Mouse (Mus musculus): ENCODE data around the gene Nme8. TPM values are rescaled to one million over a fixed set of nuclear protein-coding genes. Genes with fewer than 3 reads are reported as not detected.

Nme8 gene
- polyA plus RNA-seq, 1 experiment from 2014 or later, result not detected

- DNase-seq (ENCODE audit: low spot score) (no peak), ATAC-seq (replicated peaks; ENCODE audit: low FRiP score) (no peak)
- H3K36me3 ChIP-seq (ENCODE audit: control insufficient read depth, insufficient read depth, low read length), result no peaks in the 10 kb centered on the region
- no peaks in the 10 kb centered on the region for H3K27me3 ChIP-seq (replicated peaks; ENCODE audit: control insufficient read depth, insufficient read depth, low read length)
- H3K9ac ChIP-seq (ENCODE audit: low read depth, low read length), result no peak overlapping the region
- H3K4me2 ChIP-seq, result no peak overlapping the region
- H3K4me1 ChIP-seq (replicated peaks; ENCODE audit: control insufficient read depth, insufficient read depth, low read length), result no peaks in the 10 kb centered on the region
- H3K27ac ChIP-seq (ENCODE audit: low read depth, low read length), result no peak overlapping the region
- no peaks in the 10 kb centered on the region for H3K9me3 ChIP-seq (ENCODE audit: control insufficient read depth, low read length)
- no peak overlapping the region for H3K4me3 ChIP-seq (ENCODE audit: low read depth, low read length)
- 79% methylated on average over 4 of the region's 4 CpGs for WGBS
These were observed 29.0 kb downstream of the Nme8 start for GRCm38 (mm10) chr13:19668355-19669140.

- H3K27me3 ChIP-seq (replicated peaks; ENCODE audit: control insufficient read depth, insufficient read depth, low read length), result no peaks in the 10 kb centered on the region
- no peaks in the 10 kb centered on the region for H3K4me1 ChIP-seq (replicated peaks; ENCODE audit: control insufficient read depth, insufficient read depth, low read length)
- no peak overlapping the region for H3K27ac ChIP-seq (ENCODE audit: low read depth, low read length)
- DNase-seq (ENCODE audit: low spot score), result no peak
- H3K4me3 ChIP-seq (ENCODE audit: low read depth, low read length), result no peak overlapping the region
- peak; percentile 46 for ATAC-seq (replicated peaks; ENCODE audit: low FRiP score)
- no peak overlapping the region for H3K9ac ChIP-seq (ENCODE audit: low read depth, low read length)
- no peak overlapping the region for H3K4me2 ChIP-seq
- WGBS, result 71% methylated on average over 2 of the region's 2 CpGs
- no peaks in the 10 kb centered on the region for H3K36me3 ChIP-seq (ENCODE audit: control insufficient read depth, insufficient read depth, low read length)
- no peaks in the 10 kb centered on the region for H3K9me3 ChIP-seq (ENCODE audit: control insufficient read depth, low read length)
These were observed 45.2 kb downstream of the Nme8 start for GRCm38 (mm10) chr13:19652405-19652804.

- Histone ChIP-seq H3K4me2 (no peak overlapping the region), H3K4me3 (ENCODE audit: low read depth, low read length) (no peak overlapping the region)
- 55% methylated on average over 2 of the region's 2 CpGs for WGBS
These were observed 47.8 kb downstream of the Nme8 start for GRCm38 (mm10) chr13:19649824-19650223.

GRCm38 (mm10) chr13:19644225-19644624, 53.4 kb downstream of the Nme8 start:
- Histone ChIP-seq H3K4me2 (no peak overlapping the region), H3K9me3 (ENCODE audit: control insufficient read depth, low read length) (no peaks in the 10 kb centered on the region), H3K27me3 (replicated peaks; ENCODE audit: control insufficient read depth, insufficient read depth, low read length) (no peaks in the 10 kb centered on the region), H3K9ac (ENCODE audit: low read depth, low read length) (no peak overlapping the region), H3K4me1 (replicated peaks; ENCODE audit: control insufficient read depth, insufficient read depth, low read length) (no peaks in the 10 kb centered on the region), H3K36me3 (ENCODE audit: control insufficient read depth, insufficient read depth, low read length) (no peaks in the 10 kb centered on the region), H3K27ac (ENCODE audit: low read depth, low read length) (no peak overlapping the region), H3K4me3 (ENCODE audit: low read depth, low read length) (no peak overlapping the region)
- ATAC-seq (replicated peaks; ENCODE audit: low FRiP score) (no peak), DNase-seq (ENCODE audit: low spot score) (no peak)
- WGBS, result 63% methylated on average over 2 of the region's 2 CpGs

More at GRCm38 (mm10) chr13:19649824-19650223, 47.8 kb downstream of the Nme8 start:
- Histone ChIP-seq H3K27ac (ENCODE audit: low read depth, low read length) (no peak overlapping the region), H3K36me3 (ENCODE audit: control insufficient read depth, insufficient read depth, low read length) (no peaks in the 10 kb centered on the region), H3K9me3 (ENCODE audit: control insufficient read depth, low read length) (no peaks in the 10 kb centered on the region), H3K27me3 (replicated peaks; ENCODE audit: control insufficient read depth, insufficient read depth, low read length) (no peaks in the 10 kb centered on the region), H3K4me1 (replicated peaks; ENCODE audit: control insufficient read depth, insufficient read depth, low read length) (no peaks in the 10 kb centered on the region), H3K9ac (ENCODE audit: low read depth, low read length) (no peak overlapping the region)
- no peak for DNase-seq (ENCODE audit: low spot score)
- peak; percentile 99 for ATAC-seq (replicated peaks; ENCODE audit: low FRiP score)

GRCm38 (mm10) chr13:19643519-19643918, 54.1 kb downstream of the Nme8 start:
- ATAC-seq (replicated peaks; ENCODE audit: low FRiP score), result no peak
- H3K36me3 ChIP-seq (ENCODE audit: control insufficient read depth, insufficient read depth, low read length), result no peaks in the 10 kb centered on the region
- no peak overlapping the region for H3K4me2 ChIP-seq
- H3K27ac ChIP-seq (ENCODE audit: low read depth, low read length), result no peak overlapping the region
- no peak for DNase-seq (ENCODE audit: low spot score)
- H3K9ac ChIP-seq (ENCODE audit: low read depth, low read length), result no peak overlapping the region
- no peaks in the 10 kb centered on the region for H3K4me1 ChIP-seq (replicated peaks; ENCODE audit: control insufficient read depth, insufficient read depth, low read length)
- no peaks in the 10 kb centered on the region for H3K9me3 ChIP-seq (ENCODE audit: control insufficient read depth, low read length)
- H3K4me3 ChIP-seq (ENCODE audit: low read depth, low read length), result no peak overlapping the region
- no peaks in the 10 kb centered on the region for H3K27me3 ChIP-seq (replicated peaks; ENCODE audit: control insufficient read depth, insufficient read depth, low read length)
- WGBS, result 54% methylated on average over 1 of the region's 1 CpGs

- H3K27me3 ChIP-seq (replicated peaks; ENCODE audit: control insufficient read depth, insufficient read depth, low read length), result no peaks in the 10 kb centered on the region
- no peaks in the 10 kb centered on the region for H3K9me3 ChIP-seq (ENCODE audit: control insufficient read depth, low read length)
- ATAC-seq (replicated peaks; ENCODE audit: low FRiP score) (no peak), DNase-seq (ENCODE audit: low spot score) (no peak)
- no peaks in the 10 kb centered on the region for H3K4me1 ChIP-seq (replicated peaks; ENCODE audit: control insufficient read depth, insufficient read depth, low read length)
- no peak overlapping the region for H3K27ac ChIP-seq (ENCODE audit: low read depth, low read length)
- H3K36me3 ChIP-seq (ENCODE audit: control insufficient read depth, insufficient read depth, low read length), result no peaks in the 10 kb centered on the region
- no peak overlapping the region for H3K4me3 ChIP-seq (ENCODE audit: low read depth, low read length)
- no peak overlapping the region for H3K4me2 ChIP-seq
- 74% methylated on average over 2 of the region's 2 CpGs for WGBS
- no peak overlapping the region for H3K9ac ChIP-seq (ENCODE audit: low read depth, low read length)
These were observed 57.3 kb downstream of the Nme8 start for GRCm38 (mm10) chr13:19640203-19640851.

GRCm38 (mm10) chr13:19636131-19636530, 61.5 kb downstream of the Nme8 start:
- 60% methylated on average over 4 of the region's 4 CpGs for WGBS
- Histone ChIP-seq H3K27ac (ENCODE audit: low read depth, low read length) (no peak overlapping the region), H3K36me3 (ENCODE audit: control insufficient read depth, insufficient read depth, low read length) (no peaks in the 10 kb centered on the region), H3K4me1 (replicated peaks; ENCODE audit: control insufficient read depth, insufficient read depth, low read length) (no peaks in the 10 kb centered on the region), H3K27me3 (replicated peaks; ENCODE audit: control insufficient read depth, insufficient read depth, low read length) (no peaks in the 10 kb centered on the region), H3K4me3 (ENCODE audit: low read depth, low read length) (no peak overlapping the region), H3K9me3 (ENCODE audit: control insufficient read depth, low read length) (no peaks in the 10 kb centered on the region), H3K4me2 (no peak overlapping the region), H3K9ac (ENCODE audit: low read depth, low read length) (no peak overlapping the region)
- no peak for DNase-seq (ENCODE audit: low spot score)
- no peak for ATAC-seq (replicated peaks; ENCODE audit: low FRiP score)

- no peak overlapping the region for H3K9ac ChIP-seq (ENCODE audit: low read depth, low read length)
- no peak overlapping the region for H3K27ac ChIP-seq (ENCODE audit: low read depth, low read length)
- H3K4me3 ChIP-seq (ENCODE audit: low read depth, low read length), result no peak overlapping the region
- H3K4me2 ChIP-seq, result no peak overlapping the region
- DNase-seq (ENCODE audit: low spot score) (no peak), ATAC-seq (replicated peaks; ENCODE audit: low FRiP score) (peak; percentile 57; the same call in 1 of the 2 replicates)
- no peaks in the 10 kb centered on the region for H3K27me3 ChIP-seq (replicated peaks; ENCODE audit: control insufficient read depth, insufficient read depth, low read length)
- no peaks in the 10 kb centered on the region; the same call in 1 of the 2 replicates for H3K4me1 ChIP-seq (replicated peaks; ENCODE audit: control insufficient read depth, insufficient read depth, low read length)
- 85% methylated on average over 5 of the region's 5 CpGs for WGBS
- no peaks in the 10 kb centered on the region for H3K36me3 ChIP-seq (ENCODE audit: control insufficient read depth, insufficient read depth, low read length)
- no peaks in the 10 kb centered on the region for H3K9me3 ChIP-seq (ENCODE audit: control insufficient read depth, low read length)
These were observed 66.6 kb downstream of the Nme8 start for GRCm38 (mm10) chr13:19630768-19631709.
